Mouse (Mus musculus): Measurements from ENCODE around the gene Zfp282. TPM values are rescaled to one million over a fixed set of nuclear protein-coding genes. Genes with fewer than 3 reads are reported as not detected.

Zfp282 gene
- polyA plus RNA-seq, 2 experiments from 2014 or later: 2.5 to 3.2 TPM

Other genes with a start within 250 kb of the Zfp282 start
- 100 to 1,000 TPM; 161 to 186 TPM for gene Pdia4, start 63.8 kb upstream of the Zfp282 start, polyA plus RNA-seq (2017; shearing (Covaris generic))
- not detected for gene Zfp786, start 46.3 kb upstream of the Zfp282 start, polyA plus RNA-seq (2017; shearing (Covaris generic))
- gene Zfp398, start 41.5 kb upstream of the Zfp282 start, polyA plus RNA-seq (2017; shearing (Covaris generic)): 10 to 100 TPM; 13.8 to 14.0 TPM
- 10 to 100 TPM; 15.9 to 31.4 TPM for gene Zfp212, start 43.3 kb downstream of the Zfp282 start, polyA plus RNA-seq (2017; shearing (Covaris generic))
- gene Zfp956, start 76.2 kb downstream of the Zfp282 start, polyA plus RNA-seq (2017; shearing (Covaris generic)): 10 to 100 TPM; 21.0 to 30.1 TPM
- 1 to 10 TPM; 3.1 to 5.3 TPM for gene Zfp777, start 171.7 kb downstream of the Zfp282 start, polyA plus RNA-seq (2017; shearing (Covaris generic))
- gene Zfp746, start 209.4 kb downstream of the Zfp282 start, polyA plus RNA-seq (2017; shearing (Covaris generic)): 10 to 100 TPM in 1 of 2 experiments, 1 to 10 TPM in 1; 5.0 to 10.1 TPM